Mouse (Mus musculus) forebrain, embryonic 14.5 days (tissue): Measurements from ENCODE around the gene Slc25a45. TPM values are rescaled to one million over a fixed set of nuclear protein-coding genes. Genes with fewer than 3 reads are reported as not detected.

Experiments
- ATAC-seq: fragments of 200-750 bp; cut with Nextera tagmentation; 2 replicates; pipeline ENCODE4 v1.8.0; 2017; ENCODE audit warnings: mild to moderate bottlenecking, moderate library complexity
- DNase-seq: peaks from one replicate; pipeline ENCODE4 v3.0.0-alpha.2; 2015; ENCODE audit warnings: low spot score
- H3K27ac ChIP-seq: fragments of 300-500 bp; sonication (generic); 2 replicates; pipeline ENCODE4 v1.5.1; 2014; ENCODE audit warnings: low read depth, mild to moderate bottlenecking, control low read depth, low read length, moderate library complexity
- H3K27me3 ChIP-seq: fragments of 300-500 bp; sonication (generic); replicated peaks from 2 replicates; pipeline ENCODE4 v1.6.1; 2014; ENCODE audit warnings: low read length, control low read depth, mixed read lengths; ENCODE audit not compliant: control insufficient read depth, insufficient read depth
- H3K36me3 ChIP-seq: fragments of 300-500 bp; sonication (generic); 2 replicates; pipeline ENCODE4 v1.6.1; 2014; ENCODE audit warnings: low read length, control low read depth; ENCODE audit not compliant: control insufficient read depth, insufficient read depth
- H3K4me1 ChIP-seq: fragments of 300-500 bp; sonication (generic); 2 replicates; pipeline ENCODE4 v1.6.1; 2014; ENCODE audit warnings: antibody characterized with exemption, low read length, control low read depth; ENCODE audit not compliant: control insufficient read depth, insufficient read depth
- H3K4me2 ChIP-seq: fragments of 300-500 bp; sonication (generic); 2 replicates; pipeline ENCODE4 v1.6.1; 2014; ENCODE audit warnings: mild to moderate bottlenecking, control low read depth, low read length
- H3K4me3 ChIP-seq: fragments of 300-500 bp; sonication (generic); 2 replicates; pipeline ENCODE4 v1.5.1; 2014; ENCODE audit warnings: low read depth, low read length, control low read depth
- H3K9ac ChIP-seq: fragments of 300-500 bp; sonication (generic); 2 replicates; pipeline ENCODE4 v1.6.1; 2014; ENCODE audit warnings: mild to moderate bottlenecking, low read length, control low read depth, moderate library complexity
- H3K9me3 ChIP-seq: fragments of 300-500 bp; sonication (generic); replicated peaks from 2 replicates; pipeline ENCODE4 v1.6.1; 2016; ENCODE audit warnings: low read length, control low read depth, mixed read lengths; ENCODE audit not compliant: control insufficient read depth
- WGBS: fragments of 180-500 bp; shearing (Covaris S2); extraction: QIAGEN DNeasy Blood & Tissue Kit; methylation state at CpG from one replicate; pipeline ENCODE4 v1.1.7; 2014; 5-methylcytosine and 5-hydroxymethylcytosine counted together
- polyA plus RNA-seq: library from polyadenylated mRNA; unstranded; fragments of >200 nt; fragmentation: Nextera tagmentation; extraction: Ambion mirVana; gene quantifications from 2 replicates; pipeline ENCODE4 v1.2.1, GENCODE M21; 2014

Slc25a45 gene
- polyA plus RNA-seq, 1 experiment from 2014 or later, result 1.7 TPM

DNA sequence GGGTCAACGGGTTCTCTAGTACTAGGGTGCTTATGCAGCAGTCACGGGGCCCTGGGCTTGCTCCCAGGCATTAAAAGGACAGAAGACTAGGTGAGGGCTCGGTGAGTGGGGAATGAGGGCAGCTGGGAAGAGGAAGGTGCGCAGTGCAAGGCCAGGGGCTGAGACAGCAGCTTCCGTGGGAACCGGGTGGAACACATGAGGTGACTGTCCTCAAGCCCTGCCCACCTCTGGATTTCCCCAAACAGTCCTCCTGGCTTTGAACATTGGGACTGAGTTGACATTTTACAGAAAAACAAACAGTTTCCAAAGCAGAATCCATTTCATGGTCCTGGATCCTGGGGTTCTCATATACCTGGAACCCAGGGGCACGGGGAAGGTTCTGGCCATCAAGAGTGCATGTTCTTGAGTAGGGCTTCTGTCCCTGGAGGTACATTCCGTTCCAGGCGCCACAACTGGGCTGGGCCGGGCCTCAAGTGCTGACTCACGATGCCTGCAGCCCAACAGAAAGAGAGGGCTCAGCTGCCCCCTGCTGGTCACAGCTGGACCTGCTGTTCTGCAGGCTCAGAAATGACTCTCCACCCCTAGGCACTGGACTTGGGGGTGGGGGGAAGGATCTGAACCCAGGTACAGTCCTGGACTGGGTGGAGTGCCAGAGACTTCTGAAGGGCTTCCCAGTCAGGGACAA, 27.6 kb upstream of the Slc25a45 start:
- Histone ChIP-seq H3K4me3 (no peak overlapping the region), H3K4me1 (peaks cover 42% of the 10 kb centered on the region), H3K4me2 (no peak overlapping the region), H3K9ac (no peak overlapping the region; the same call in 1 of the 2 replicates), H3K27me3 (no peaks in the 10 kb centered on the region), H3K36me3 (peaks cover 15% of the 10 kb centered on the region), H3K27ac (no peak overlapping the region), H3K9me3 (no peaks in the 10 kb centered on the region)
- 32% methylated on average over 11 of the region's 11 CpGs for WGBS
- peak; percentile 90 for DNase-seq
- ATAC-seq, result peak; percentile 7; the same call in 1 of the 2 replicates

DNA sequence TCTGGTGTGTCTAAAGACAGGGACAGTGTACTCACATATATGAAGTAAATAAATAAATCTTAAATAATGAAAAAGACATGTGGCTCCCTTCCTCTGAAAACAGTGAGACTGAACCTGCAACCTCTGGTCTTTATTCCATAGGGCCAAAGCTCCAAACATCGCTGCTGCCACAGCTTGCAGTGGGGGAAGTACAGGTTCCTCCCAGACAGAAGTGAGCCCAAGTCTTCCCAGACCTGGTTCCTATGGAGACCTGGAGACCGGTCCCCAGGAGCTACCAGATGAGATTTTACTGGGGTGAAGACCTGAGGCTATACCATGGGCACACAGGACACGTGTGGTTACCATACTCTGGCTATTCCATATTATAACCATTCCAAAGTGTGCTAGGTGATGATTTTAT, 26.7 kb upstream of the Slc25a45 start:
- WGBS, result 82% methylated on average over 3 of the region's 3 CpGs
- H3K4me3 ChIP-seq, result no peak overlapping the region
- H3K27me3 ChIP-seq, result no peaks in the 10 kb centered on the region
- H3K4me1 ChIP-seq, result peaks cover 35% of the 10 kb centered on the region
- no peak overlapping the region for H3K4me2 ChIP-seq
- H3K9me3 ChIP-seq, result no peaks in the 10 kb centered on the region
- H3K36me3 ChIP-seq, result peaks cover 15% of the 10 kb centered on the region
- no peak overlapping the region for H3K9ac ChIP-seq
- no peak overlapping the region for H3K27ac ChIP-seq
- DNase-seq (no peak), ATAC-seq (no peak)

DNA sequence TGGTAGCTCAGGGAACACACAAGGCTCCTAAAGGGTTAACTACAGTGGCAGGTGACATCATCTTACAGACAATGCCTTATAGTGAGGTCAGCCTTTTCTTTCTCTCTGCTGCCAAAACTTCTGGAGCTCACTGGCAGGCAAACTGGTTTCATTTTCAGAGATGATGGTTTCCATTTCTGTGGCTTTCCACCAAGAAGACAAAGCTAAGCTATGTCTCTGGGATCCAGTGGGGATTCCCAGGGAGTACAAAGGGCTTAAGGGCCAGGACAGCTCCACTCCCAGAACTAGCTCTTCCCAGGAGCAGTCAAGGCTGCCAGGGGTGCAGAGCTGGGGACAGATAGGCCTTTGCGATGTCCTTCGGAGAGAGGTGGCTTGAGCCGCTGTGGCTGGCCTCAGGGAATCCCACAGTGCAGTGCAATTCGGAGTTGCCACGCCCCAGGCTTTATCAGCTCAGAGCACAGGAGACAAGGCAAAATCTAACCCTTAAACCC, 26.1 kb upstream of the Slc25a45 start:
- no peaks in the 10 kb centered on the region for H3K9me3 ChIP-seq
- H3K4me2 ChIP-seq, result 0 out of 2 replicates have a peak overlapping the region, but pooled peaks have one; percentile 10
- ATAC-seq (no peak), DNase-seq (no peak)
- peaks cover 19% of the 10 kb centered on the region for H3K36me3 ChIP-seq
- H3K27ac ChIP-seq, result no peak overlapping the region
- no peaks in the 10 kb centered on the region for H3K27me3 ChIP-seq
- WGBS, result 46% methylated on average over 5 of the region's 5 CpGs
- peak overlapping the region; percentile 25; the same call in 1 of the 2 replicates for H3K9ac ChIP-seq
- H3K4me1 ChIP-seq, result peaks cover 33% of the 10 kb centered on the region
- no peak overlapping the region for H3K4me3 ChIP-seq

DNA sequence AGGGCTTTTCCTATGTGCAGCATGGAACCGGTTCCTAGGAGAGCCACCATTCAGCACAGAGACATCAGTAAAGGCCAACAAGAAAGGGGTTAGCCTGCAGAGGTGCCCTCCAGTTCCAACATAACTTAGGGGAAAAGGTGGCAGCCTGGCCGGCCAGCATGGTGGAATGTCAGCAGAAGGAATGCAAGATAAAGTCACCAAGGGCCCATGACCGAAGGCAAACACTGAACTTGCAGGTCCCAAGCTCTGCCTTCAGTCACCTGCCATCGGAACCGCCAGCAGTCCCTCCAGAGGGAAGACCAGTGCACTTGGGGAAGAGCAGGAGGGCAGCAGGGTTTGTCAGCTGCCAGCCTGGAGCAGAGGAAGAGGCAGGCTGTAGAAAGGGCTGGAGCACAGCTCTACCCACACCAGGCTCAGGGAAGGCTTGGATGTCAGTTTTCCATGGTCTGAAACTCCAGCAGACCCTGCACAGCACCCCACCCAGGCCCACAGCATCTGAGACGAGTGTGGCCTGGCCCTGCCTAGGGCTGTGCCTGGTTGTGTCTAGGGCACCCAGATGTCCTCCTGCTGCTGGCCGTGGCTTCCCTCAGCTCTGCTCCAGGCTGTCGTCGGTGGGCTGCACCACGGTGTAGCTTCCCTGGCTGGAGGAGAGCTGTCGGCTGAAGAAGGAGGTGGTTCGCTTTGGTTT, 25.4 kb upstream of the Slc25a45 start:
- Histone ChIP-seq H3K4me2 (no peak overlapping the region), H3K27ac (no peak overlapping the region), H3K9me3 (no peaks in the 10 kb centered on the region), H3K36me3 (peaks cover 24% of the 10 kb centered on the region), H3K4me3 (no peak overlapping the region), H3K27me3 (no peaks in the 10 kb centered on the region), H3K9ac (peak overlapping the region; percentile 25; the same call in 1 of the 2 replicates), H3K4me1 (peaks cover 26% of the 10 kb centered on the region)
- ATAC-seq, result no peak
- no peak for DNase-seq
- 88% methylated on average over 12 of the region's 12 CpGs for WGBS

DNA sequence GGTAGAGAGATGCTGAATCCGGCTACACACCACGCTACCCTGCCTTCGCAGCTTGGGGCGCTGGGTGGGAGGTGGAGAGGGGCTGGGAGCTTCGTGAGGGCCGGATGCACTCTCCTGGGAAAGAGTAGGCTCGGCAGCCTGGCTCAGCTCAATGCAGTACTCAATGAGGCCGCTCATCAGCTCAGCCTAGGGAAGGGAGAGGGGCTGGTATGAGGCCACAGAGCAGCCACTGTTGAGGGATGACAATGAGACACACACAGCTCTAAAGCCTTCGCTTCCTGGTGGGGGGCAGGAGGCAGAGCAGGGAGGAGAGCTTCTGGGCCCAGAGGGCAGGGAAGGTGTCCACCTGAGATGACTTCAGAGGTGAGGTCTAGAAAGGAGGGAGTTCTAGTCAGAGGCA, 21.0 kb upstream of the Slc25a45 start:
- Histone ChIP-seq H3K9me3 (no peaks in the 10 kb centered on the region), H3K4me1 (no peaks in the 10 kb centered on the region), H3K36me3 (peaks cover 59% of the 10 kb centered on the region), H3K4me2 (no peak overlapping the region), H3K27ac (no peak overlapping the region), H3K27me3 (no peaks in the 10 kb centered on the region), H3K9ac (no peak overlapping the region), H3K4me3 (no peak overlapping the region)
- 87% methylated on average over 9 of the region's 9 CpGs for WGBS
- no peak for ATAC-seq
- no peak for DNase-seq

DNA sequence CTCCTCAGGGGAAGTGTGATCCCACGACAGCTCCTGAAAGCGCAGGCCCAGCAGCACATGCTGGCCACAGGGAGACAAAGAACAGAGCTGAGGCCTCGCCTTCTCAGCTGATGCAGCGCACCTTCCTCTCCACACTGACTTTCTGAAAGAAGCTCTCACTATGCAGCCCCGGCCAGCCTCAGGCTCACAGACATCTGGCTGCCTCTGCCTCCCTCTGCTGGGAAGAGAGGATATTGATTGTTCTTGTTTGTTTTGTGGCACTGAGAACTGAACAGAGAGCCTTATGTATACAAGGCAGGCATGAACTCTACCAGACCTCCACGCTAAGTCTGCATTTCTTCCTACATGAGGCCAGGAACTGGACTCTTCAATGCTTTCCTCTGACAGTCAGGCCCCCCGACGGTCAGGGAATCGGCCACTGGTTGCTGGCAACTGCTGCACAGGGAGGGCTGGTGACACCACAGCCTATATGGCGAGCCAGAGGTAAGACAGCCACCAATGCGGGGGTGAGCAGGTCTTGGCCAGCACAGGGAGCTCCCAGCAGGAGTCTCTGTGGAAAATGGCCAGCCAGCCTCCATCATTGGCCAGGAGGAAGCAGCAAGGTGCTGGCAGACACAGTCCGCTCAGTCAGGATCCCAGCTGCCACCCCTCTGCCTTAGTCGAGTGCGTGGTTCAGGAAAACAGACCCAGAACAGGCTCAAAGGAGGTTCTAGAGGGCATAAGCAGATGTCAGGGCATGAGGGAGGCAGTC, 15.1 kb upstream of the Slc25a45 start:
- no peak overlapping the region for H3K9ac ChIP-seq
- no peak for DNase-seq
- no peaks in the 10 kb centered on the region for H3K4me1 ChIP-seq
- no peak for ATAC-seq
- H3K4me3 ChIP-seq, result no peak overlapping the region
- no peaks in the 10 kb centered on the region for H3K27me3 ChIP-seq
- no peaks in the 10 kb centered on the region for H3K9me3 ChIP-seq
- no peak overlapping the region for H3K4me2 ChIP-seq
- H3K27ac ChIP-seq, result no peak overlapping the region
- 94% methylated on average over 14 of the region's 14 CpGs for WGBS
- H3K36me3 ChIP-seq, result peaks cover 79% of the 10 kb centered on the region

DNA sequence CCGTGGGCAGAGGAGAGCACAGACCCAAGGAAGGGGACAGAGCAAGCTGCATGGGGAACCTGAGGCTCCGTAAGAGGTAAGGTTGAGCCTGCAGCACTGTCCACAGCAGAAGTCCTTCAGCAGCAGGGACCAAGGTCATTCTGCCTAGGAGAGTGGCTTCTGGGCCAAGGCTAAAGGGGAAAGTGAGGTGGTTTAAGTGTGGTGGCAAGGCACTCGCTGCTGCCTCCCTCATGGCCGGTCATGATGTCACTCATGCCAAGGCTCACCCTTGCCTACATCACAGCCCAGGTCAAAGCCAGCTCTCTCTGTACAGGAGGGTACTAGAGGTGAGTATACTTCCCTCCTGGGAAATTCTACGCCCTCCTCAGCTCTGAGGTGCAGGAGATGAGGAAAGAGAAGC, 13.8 kb upstream of the Slc25a45 start:
- Histone ChIP-seq H3K4me1 (no peaks in the 10 kb centered on the region), H3K4me3 (no peak overlapping the region), H3K9me3 (no peaks in the 10 kb centered on the region), H3K27me3 (no peaks in the 10 kb centered on the region), H3K4me2 (no peak overlapping the region), H3K36me3 (peaks cover 79% of the 10 kb centered on the region), H3K9ac (no peak overlapping the region), H3K27ac (no peak overlapping the region)
- DNase-seq (no peak), ATAC-seq (no peak)
- WGBS, result 93% methylated on average over 5 of the region's 5 CpGs

DNA sequence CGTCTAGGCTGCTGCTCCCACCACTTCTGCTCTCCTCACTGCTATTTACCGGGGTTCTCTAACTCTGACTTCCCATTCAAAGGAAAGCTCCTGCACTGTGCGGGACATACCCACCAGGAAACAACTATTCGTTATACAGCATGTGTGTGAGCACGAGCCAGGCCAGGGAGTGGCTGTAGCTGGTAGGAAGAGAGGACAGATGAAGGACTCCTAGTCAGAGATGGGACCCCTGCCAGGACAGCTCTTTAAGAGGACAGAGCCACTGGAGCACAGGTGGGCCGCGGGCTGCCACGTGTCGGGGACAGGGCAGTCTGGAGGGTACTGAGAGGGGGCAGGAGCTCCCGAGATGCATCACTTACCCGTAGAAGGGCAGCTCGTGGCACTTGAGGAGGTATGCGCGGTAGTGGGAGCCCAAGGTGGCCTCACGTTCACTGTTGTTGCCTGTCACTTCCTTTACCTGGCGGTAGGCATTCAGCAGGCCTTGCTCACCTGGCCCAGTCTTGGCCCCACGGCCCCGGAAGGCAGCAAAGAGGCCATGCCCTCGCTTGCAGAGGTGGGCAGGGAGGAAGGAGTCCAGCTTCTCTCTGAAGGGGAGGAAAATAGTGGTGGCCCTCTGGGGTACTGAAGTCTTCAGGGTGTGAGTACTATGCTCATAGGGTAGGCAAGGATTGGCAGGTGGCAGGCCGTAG, 12.8 kb upstream of the Slc25a45 start:
- Histone ChIP-seq H3K4me3 (no peak overlapping the region), H3K9ac (no peak overlapping the region), H3K27ac (no peak overlapping the region), H3K4me1 (no peaks in the 10 kb centered on the region), H3K9me3 (no peaks in the 10 kb centered on the region), H3K27me3 (no peaks in the 10 kb centered on the region), H3K36me3 (peaks cover 79% of the 10 kb centered on the region), H3K4me2 (no peak overlapping the region)
- no peak for ATAC-seq
- no peak for DNase-seq
- 92% methylated on average over 20 of the region's 20 CpGs for WGBS
